Mouse (Mus musculus): ENCODE measurements around the gene Rxfp2. TPM values are rescaled to one million over a fixed set of nuclear protein-coding genes. Genes with fewer than 3 reads are reported as not detected.

Rxfp2 gene
- total RNA-seq (2021), result not detected

GRCm38 (mm10) chr5:150018656-150019055 lies at the start of gene Rxfp2:
Gene Rxfp2 (plus strand): TSS chr5:150018675.
- DNase-seq (ENCODE audit: low spot score), result no peak
- intact Hi-C loops (cut with DNase I), result no loop called here

- DNase-seq (ENCODE audit: low spot score), result no peak
- intact Hi-C loops (cut with DNase I), result no loop called here
Measured at GRCm38 (mm10) chr5:149970261-149970660, 48.2 kb upstream of the Rxfp2 start.

GRCm38 (mm10) chr5:149977027-149977426 lies 41.4 kb upstream of the Rxfp2 start:
- DNase-seq (ENCODE audit: low spot score), result no peak
- intact Hi-C loops (cut with DNase I), result no loop called here

GRCm38 (mm10) chr5:149983621-149984020 lies 34.9 kb upstream of the Rxfp2 start:
- intact Hi-C loops (cut with DNase I), result loop anchor here (2.0 kb wide), 1 partner anchor 123 kb away; no protein-coding TSS in a partner anchor
- DNase-seq (ENCODE audit: low spot score), result no peak

- no peak for DNase-seq (ENCODE audit: low spot score)
- intact Hi-C loops (cut with DNase I), result no loop called here
Measured at GRCm38 (mm10) chr5:149994578-149994977, 23.9 kb upstream of the Rxfp2 start.

- no peak for DNase-seq (ENCODE audit: low spot score)
- intact Hi-C loops (cut with DNase I), result no loop called here
Measured at GRCm38 (mm10) chr5:149996614-149997013, 21.9 kb upstream of the Rxfp2 start.

- no peak for DNase-seq (ENCODE audit: low spot score)
- intact Hi-C loops (cut with DNase I), result no loop called here
Measured at GRCm38 (mm10) chr5:149997321-149998034, 21.0 kb upstream of the Rxfp2 start.

- DNase-seq (ENCODE audit: low spot score), result no peak
Measured at GRCm38 (mm10) chr5:149998311-149998710, 20.2 kb upstream of the Rxfp2 start.

GRCm38 (mm10) chr5:150005355-150005754 lies 13.1 kb upstream of the Rxfp2 start:
- intact Hi-C loops (cut with DNase I), result no loop called here
- no peak for DNase-seq (ENCODE audit: low spot score)

More at GRCm38 (mm10) chr5:149998311-149998710, 20.2 kb upstream of the Rxfp2 start:
- intact Hi-C loops (cut with DNase I), result no loop called here

GRCm38 (mm10) chr5:150016861-150017260 lies 1.6 kb upstream of the Rxfp2 start:
- intact Hi-C loops (cut with DNase I), result no loop called here
- DNase-seq (ENCODE audit: low spot score), result no peak

GRCm38 (mm10) chr5:150017672-150018071 lies 803 bp upstream of the Rxfp2 start:
- no peak for DNase-seq (ENCODE audit: low spot score)
- intact Hi-C loops (cut with DNase I), result no loop called here

GRCm38 (mm10) chr5:150020851-150021250 lies 2.4 kb downstream of the Rxfp2 start:
- intact Hi-C loops (cut with DNase I), result loop anchor here (1.0 to 10.0 kb wide), 3 partner anchors 160 to 306 kb away; no protein-coding TSS in a partner anchor
- DNase-seq (ENCODE audit: low spot score), result peak; percentile 26

- intact Hi-C loops (cut with DNase I), result loop anchor here (1.0 to 10.0 kb wide), 3 partner anchors 161 to 307 kb away; no protein-coding TSS in a partner anchor
- DNase-seq (ENCODE audit: low spot score), result no peak
Measured at GRCm38 (mm10) chr5:150021805-150022204, 3.3 kb downstream of the Rxfp2 start.

GRCm38 (mm10) chr5:150022556-150022955 lies 4.1 kb downstream of the Rxfp2 start:
- no peak for DNase-seq (ENCODE audit: low spot score)
- intact Hi-C loops (cut with DNase I), result loop anchor here (10.0 kb wide), 1 partner anchor 308 kb away; no protein-coding TSS in a partner anchor

- no peak for DNase-seq (ENCODE audit: low spot score)
- intact Hi-C loops (cut with DNase I), result loop anchor here (10.0 kb wide), 1 partner anchor 309 kb away; no protein-coding TSS in a partner anchor
Measured at GRCm38 (mm10) chr5:150023476-150023875, 5.0 kb downstream of the Rxfp2 start.

- intact Hi-C loops (cut with DNase I), result loop anchor here (10.0 kb wide), 1 partner anchor 309 kb away; no protein-coding TSS in a partner anchor
- DNase-seq (ENCODE audit: low spot score), result no peak
Measured at GRCm38 (mm10) chr5:150024188-150024587, 5.7 kb downstream of the Rxfp2 start.

- intact Hi-C loops (cut with DNase I), result loop anchor here (10.0 kb wide), 1 partner anchor 310 kb away; no protein-coding TSS in a partner anchor
Measured at GRCm38 (mm10) chr5:150024901-150025300, 6.4 kb downstream of the Rxfp2 start.

GRCm38 (mm10) chr5:150025326-150025725 lies 6.9 kb downstream of the Rxfp2 start:
- no peak for DNase-seq (ENCODE audit: low spot score)
- intact Hi-C loops (cut with DNase I), result loop anchor here (10.0 kb wide), 1 partner anchor 311 kb away; no protein-coding TSS in a partner anchor

More at GRCm38 (mm10) chr5:150024901-150025300, 6.4 kb downstream of the Rxfp2 start:
- no peak for DNase-seq (ENCODE audit: low spot score)

GRCm38 (mm10) chr5:150026509-150027087 lies 8.1 kb downstream of the Rxfp2 start:
- intact Hi-C loops (cut with DNase I), result loop anchor here (10.0 kb wide), 1 partner anchor 312 kb away; no protein-coding TSS in a partner anchor
- DNase-seq (ENCODE audit: low spot score), result no peak

- DNase-seq (ENCODE audit: low spot score), result no peak
- intact Hi-C loops (cut with DNase I), result no loop called here
Measured at GRCm38 (mm10) chr5:150031201-150031600, 12.7 kb downstream of the Rxfp2 start.

GRCm38 (mm10) chr5:150031634-150032033 lies 13.2 kb downstream of the Rxfp2 start:
- no peak for DNase-seq (ENCODE audit: low spot score)
- intact Hi-C loops (cut with DNase I), result no loop called here

Data from heart, postnatal 25 days (tissue).